Mouse (Mus musculus) embryonic fibroblast, embryonic 13.5 days (primary cell): Measurements from ENCODE around the gene Evi5l.

ENCODE experiments used
- CTCF ChIP-seq: IDR thresholded peaks from 2 replicates; pipeline ENCODE4 v1.5.1; 2011; ENCODE audit warnings: mild to moderate bottlenecking, control low read depth, low read length, moderate library complexity, borderline replicate concordance; ENCODE audit not compliant: insufficient read depth
- POLR2A ChIP-seq: IDR thresholded peaks from 2 replicates; pipeline ENCODE4 v1.6.1; 2011; ENCODE audit warnings: low read depth, mild to moderate bottlenecking, control low read depth, low read length, moderate library complexity

DNA sequence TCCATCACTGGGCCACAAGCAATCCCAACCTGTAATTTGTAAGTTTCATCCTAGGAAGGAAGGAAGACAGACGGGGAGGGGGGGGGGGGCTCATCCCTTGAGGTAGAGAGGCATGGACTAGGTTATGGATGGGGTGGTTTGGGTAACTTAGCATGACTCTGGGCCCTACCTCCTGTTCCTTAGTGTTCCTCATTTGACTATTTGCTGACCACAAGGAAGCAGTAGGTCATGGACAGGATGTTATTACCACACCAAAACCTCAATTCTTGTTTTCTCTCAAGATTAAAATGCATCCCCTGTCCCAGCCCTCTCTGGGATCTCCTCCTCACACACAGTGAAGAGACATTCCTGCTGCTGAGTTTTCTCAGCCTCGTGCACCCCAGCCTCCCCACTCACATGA is 35.0 kb downstream of the Evi5l start:
- TF ChIP-seq POLR2A (no peak), CTCF (no peak)
